Mouse (Mus musculus) bone marrow, adult 2 months (tissue): Measurements from ENCODE around the gene Fgf2.

Experiments used
- CTCF ChIP-seq: fragments of 200-500 bp; IDR thresholded peaks from 2 replicates; pipeline ENCODE4 v1.5.1; 2011; ENCODE audit warnings: low read length, control low read depth; ENCODE audit not compliant: control insufficient read depth, insufficient read depth
- POLR2A ChIP-seq: fragments of 200-500 bp; IDR thresholded peaks from 2 replicates; pipeline ENCODE4 v1.6.1; 2011; ENCODE audit warnings: low read depth, mild to moderate bottlenecking, control low read depth, low read length, borderline replicate concordance; ENCODE audit not compliant: control insufficient read depth

DNA sequence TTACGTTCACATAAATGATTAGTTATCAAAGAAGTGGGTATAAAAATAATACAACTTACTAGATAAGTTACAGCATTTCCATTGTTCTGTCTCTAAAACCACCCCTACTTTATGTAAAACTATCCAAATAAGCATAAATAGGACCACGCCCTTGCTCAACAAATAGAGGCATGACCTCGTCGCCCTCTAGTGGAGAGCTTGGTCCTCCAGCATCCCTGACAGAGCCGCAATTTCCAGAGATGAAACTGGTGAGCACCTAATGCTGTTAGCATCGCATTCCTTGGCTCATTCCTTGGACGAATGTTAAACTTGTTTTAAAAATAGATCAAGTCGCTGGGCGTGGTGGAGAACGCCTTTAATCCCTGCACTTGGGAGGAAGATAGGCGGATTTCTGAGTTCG is 45.5 kb upstream of the Fgf2 start:
- peak; percentile 83 for TF ChIP-seq CTCF
- no peak for TF ChIP-seq POLR2A
